Mouse (Mus musculus) lung, postnatal 0 days (tissue): ENCODE measurements at regions not wholly inside any gene's neighbourhood (a gene's known extent, or its start where the extent isn't known, plus 50 kb on each side); places are given as distances from the start of the nearest gene placed in this dataset.
"Not testable (repeated sequence)": the region's sequence is repeated elsewhere in the genome, so short reads cannot be mapped to it uniquely, and the experiment has no call there.

Experiments
- ATAC-seq: fragments of 200-750 bp; cut with Nextera tagmentation; 2 replicates; pipeline ENCODE4 v1.8.0; 2017; ENCODE audit warnings: moderate library complexity
- DNase-seq: peaks from one replicate; pipeline ENCODE4 v3.0.0-alpha.2; 2016; ENCODE audit warnings: low spot score
- H3K27ac ChIP-seq: fragments of 300-500 bp; sonication (generic); 2 replicates; pipeline ENCODE4 v1.5.1; 2014; ENCODE audit warnings: antibody characterized with exemption, mild to moderate bottlenecking, low read length, mixed read lengths
- H3K27me3 ChIP-seq: fragments of 300-500 bp; sonication (generic); replicated peaks from 2 replicates; pipeline ENCODE4 v1.6.1; 2014; ENCODE audit warnings: low read length, mixed read lengths; ENCODE audit not compliant: insufficient read depth
- H3K36me3 ChIP-seq: fragments of 300-500 bp; sonication (generic); 2 replicates; pipeline ENCODE4 v1.6.1; 2014; ENCODE audit warnings: low read length, mixed read lengths; ENCODE audit not compliant: insufficient read depth
- H3K4me1 ChIP-seq: fragments of 300-500 bp; sonication (generic); 2 replicates; pipeline ENCODE4 v1.6.1; 2014; ENCODE audit warnings: antibody characterized with exemption, low read depth, low read length, mixed read lengths; ENCODE audit not compliant: insufficient read depth
- H3K4me2 ChIP-seq: fragments of 300-500 bp; sonication (generic); replicated peaks from 2 replicates; pipeline ENCODE4 v1.6.1; 2014; ENCODE audit warnings: low read depth, mild to moderate bottlenecking, low read length, moderate library complexity, mixed read lengths
- H3K4me3 ChIP-seq: fragments of 300-500 bp; sonication (generic); 2 replicates; pipeline ENCODE4 v1.5.1; 2014; ENCODE audit warnings: low read depth, low read length
- H3K9ac ChIP-seq: fragments of 300-500 bp; sonication (generic); replicated peaks from 2 replicates; pipeline ENCODE4 v1.6.1; 2014; ENCODE audit warnings: low read depth, mild to moderate bottlenecking
- H3K9me3 ChIP-seq: fragments of 300-500 bp; sonication (generic); 2 replicates; pipeline ENCODE4 v1.6.1; 2016; ENCODE audit warnings: low read length, mixed read lengths
- CTCF ChIP-seq: IDR thresholded peaks from 2 replicates; pipeline ENCODE4 v1.5.1; 2016; ENCODE audit warnings: antibody characterized with exemption, mild to moderate bottlenecking
- EP300 ChIP-seq: IDR thresholded peaks from 2 replicates; pipeline ENCODE4 v1.6.1; 2016; ENCODE audit warnings: antibody characterized with exemption, mild to moderate bottlenecking, control low read depth
- WGBS: fragments of 180-500 bp; shearing (Covaris S2); extraction: QIAGEN DNeasy Blood & Tissue Kit; methylation state at CpG from one replicate; pipeline ENCODE4 v1.1.7; 2014; 5-methylcytosine and 5-hydroxymethylcytosine counted together

DNA sequence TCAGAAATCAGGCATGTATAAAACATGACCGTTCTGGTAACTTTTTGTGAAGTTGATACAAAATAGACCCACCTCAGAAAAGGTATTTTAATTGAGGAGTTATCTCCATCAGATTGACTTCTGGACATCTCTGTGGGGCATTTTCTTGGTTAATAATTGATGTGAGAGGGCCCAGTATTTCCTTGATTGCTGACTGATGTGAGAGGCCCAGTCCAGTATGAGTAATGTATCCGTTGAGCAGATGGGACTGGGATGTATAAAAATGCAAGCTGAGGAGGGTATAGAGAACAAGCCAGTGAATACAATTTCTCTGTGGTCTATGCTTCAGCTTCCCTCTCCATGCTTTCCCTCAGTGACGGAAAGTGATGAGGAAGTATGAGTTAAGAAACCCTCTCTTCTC, 747.0 kb upstream of the Impad1 start:
- no peaks in the 10 kb centered on the region for H3K9me3 ChIP-seq
- ATAC-seq = no peak
- H3K4me3 ChIP-seq = no peak overlapping the region
- no peaks in the 10 kb centered on the region for H3K4me1 ChIP-seq
- H3K27me3 ChIP-seq = no peaks in the 10 kb centered on the region
- no peak overlapping the region for H3K9ac ChIP-seq
- no peak for TF ChIP-seq EP300
- TF ChIP-seq CTCF = no peak
- H3K27ac ChIP-seq = no peak overlapping the region
- 76% methylated on average over 3 of the region's 3 CpGs for WGBS
- no peak overlapping the region for H3K4me2 ChIP-seq
- no peak for DNase-seq
- H3K36me3 ChIP-seq = no peaks in the 10 kb centered on the region

DNA sequence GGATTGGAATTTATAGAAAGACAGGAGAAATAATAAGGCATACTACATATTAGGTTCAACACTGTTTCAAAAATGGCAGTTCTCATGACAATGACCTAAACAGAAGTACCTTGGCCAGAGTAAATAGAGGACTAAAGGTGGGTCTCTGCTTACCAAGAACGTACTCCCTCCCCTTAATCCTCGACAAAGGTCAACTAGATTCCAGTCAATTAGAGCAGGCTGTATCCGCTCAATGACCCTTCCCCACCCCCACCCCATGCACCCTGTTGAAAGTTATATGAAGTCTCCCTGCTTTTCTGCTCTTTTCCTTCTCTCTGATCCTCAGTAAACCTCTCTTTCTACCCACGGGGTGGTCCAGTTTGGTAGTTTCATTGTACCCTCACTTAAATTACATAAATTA, 737.3 kb upstream of the Impad1 start:
- TF ChIP-seq CTCF (no peak), EP300 (no peak)
- Histone ChIP-seq H3K27me3 (no peaks in the 10 kb centered on the region), H3K4me1 (no peaks in the 10 kb centered on the region), H3K9ac (no peak overlapping the region), H3K36me3 (no peaks in the 10 kb centered on the region), H3K27ac (no peak overlapping the region), H3K9me3 (no peaks in the 10 kb centered on the region), H3K4me2 (no peak overlapping the region), H3K4me3 (no peak overlapping the region)
- ATAC-seq = no peak
- WGBS = 65% methylated on average over 4 of the region's 4 CpGs
- DNase-seq = no peak

DNA sequence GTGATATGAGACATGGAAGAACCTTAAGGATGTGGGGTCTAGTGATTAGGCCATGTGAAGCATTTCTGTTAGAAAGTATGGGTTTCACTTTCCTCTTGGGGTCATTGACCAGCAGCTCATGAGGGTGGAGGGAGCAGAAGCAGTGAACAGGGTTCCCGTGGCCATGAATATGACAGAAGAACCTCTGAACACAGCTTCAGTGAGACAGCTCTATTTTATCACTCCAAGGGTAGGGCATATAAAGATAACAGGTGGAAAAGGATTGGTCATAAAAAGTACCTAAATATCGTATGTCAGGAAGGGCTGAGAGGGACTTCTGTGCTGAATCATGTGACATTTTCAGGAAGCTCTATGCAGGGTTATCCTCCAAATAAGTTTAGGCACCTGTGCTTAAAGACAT, 725.4 kb upstream of the Impad1 start:
- Histone ChIP-seq H3K4me3 (no peak overlapping the region), H3K27ac (no peak overlapping the region), H3K9ac (no peak overlapping the region), H3K27me3 (no peaks in the 10 kb centered on the region), H3K4me2 (no peak overlapping the region), H3K4me1 (no peaks in the 10 kb centered on the region), H3K36me3 (no peaks in the 10 kb centered on the region), H3K9me3 (no peaks in the 10 kb centered on the region)
- TF ChIP-seq EP300 (no peak), CTCF (no peak)
- DNase-seq (no peak), ATAC-seq (no peak)
- WGBS = 75% methylated on average over 2 of the region's 2 CpGs

DNA sequence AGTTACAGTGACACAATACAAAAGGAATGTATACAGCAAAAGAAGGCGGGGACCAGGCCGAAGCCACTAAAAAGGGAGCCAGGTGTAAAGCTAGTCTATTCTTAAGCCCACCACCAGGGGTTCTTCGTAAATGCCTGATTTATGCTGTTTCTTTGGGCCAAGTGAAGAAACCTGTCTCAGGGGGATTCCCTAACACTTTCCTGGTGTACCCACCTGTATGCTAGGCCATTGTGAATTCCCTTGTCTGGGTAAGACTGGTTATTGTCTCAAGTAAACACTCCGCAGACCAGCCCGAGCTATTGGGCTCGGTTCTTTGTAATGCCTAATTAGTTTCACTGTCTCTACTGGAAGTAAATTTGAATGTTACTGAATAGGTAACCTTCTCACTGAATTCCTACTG, 722.3 kb upstream of the Impad1 start:
- not testable (repeated sequence) for ATAC-seq, H3K4me1 ChIP-seq, DNase-seq, H3K9me3 ChIP-seq, H3K4me2 ChIP-seq, H3K27me3 ChIP-seq, H3K9ac ChIP-seq, H3K36me3 ChIP-seq, H3K27ac ChIP-seq, H3K4me3 ChIP-seq
- WGBS = 82% methylated on average over 6 of the region's 6 CpGs

DNA sequence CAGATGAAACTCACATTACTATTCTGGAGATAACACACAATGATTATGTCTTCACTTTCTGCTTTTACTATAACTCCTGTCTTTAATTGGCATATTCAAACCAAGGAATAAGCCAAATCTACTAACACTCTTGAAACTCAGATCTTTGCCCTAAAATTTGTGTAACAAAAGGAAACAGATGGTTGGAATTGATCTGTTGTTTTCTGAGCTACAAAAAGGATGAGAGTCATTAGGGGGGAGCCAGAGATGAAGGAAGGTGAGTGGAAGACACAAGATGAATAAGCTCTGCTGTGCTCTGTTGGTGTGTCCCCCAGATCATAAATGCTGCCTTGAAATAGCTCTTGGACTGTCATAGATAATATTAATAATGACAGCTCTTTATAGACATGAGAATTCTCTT, 718.6 kb upstream of the Impad1 start:
- no peaks in the 10 kb centered on the region for H3K36me3 ChIP-seq
- TF ChIP-seq CTCF (no peak), EP300 (no peak)
- no peaks in the 10 kb centered on the region for H3K4me1 ChIP-seq
- no peaks in the 10 kb centered on the region for H3K9me3 ChIP-seq
- no peak overlapping the region for H3K9ac ChIP-seq
- DNase-seq (no peak), ATAC-seq (no peak)
- no peak overlapping the region for H3K27ac ChIP-seq
- no peak overlapping the region for H3K4me2 ChIP-seq
- no peaks in the 10 kb centered on the region for H3K27me3 ChIP-seq
- H3K4me3 ChIP-seq = no peak overlapping the region

DNA sequence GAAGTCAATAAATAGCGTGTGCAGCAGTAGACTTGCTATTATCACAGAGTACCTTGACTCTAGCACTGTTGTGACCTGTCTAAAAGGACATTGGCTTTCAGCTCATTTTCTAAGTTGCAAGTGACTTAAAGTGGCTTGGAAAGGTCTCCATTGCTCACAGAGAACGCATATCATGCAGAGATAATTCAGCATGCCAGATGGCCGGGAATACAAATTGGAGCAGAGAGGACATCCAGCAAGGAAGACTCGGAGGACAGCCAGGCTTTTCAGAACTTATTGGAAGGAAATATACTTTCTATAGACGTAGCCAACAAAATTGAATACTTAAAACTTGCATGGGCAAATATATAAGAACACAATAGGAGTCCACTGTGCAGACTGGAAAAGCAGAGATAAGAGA, 716.2 kb upstream of the Impad1 start:
- no peak overlapping the region for H3K4me2 ChIP-seq
- no peaks in the 10 kb centered on the region for H3K4me1 ChIP-seq
- ATAC-seq (no peak), DNase-seq (no peak)
- no peaks in the 10 kb centered on the region for H3K27me3 ChIP-seq
- no peaks in the 10 kb centered on the region for H3K9me3 ChIP-seq
- WGBS = 76% methylated on average over 5 of the region's 5 CpGs
- no peaks in the 10 kb centered on the region for H3K36me3 ChIP-seq
- H3K27ac ChIP-seq = no peak overlapping the region
- TF ChIP-seq CTCF = no peak
- no peak for TF ChIP-seq EP300
- no peak overlapping the region for H3K9ac ChIP-seq
- H3K4me3 ChIP-seq = no peak overlapping the region

DNA sequence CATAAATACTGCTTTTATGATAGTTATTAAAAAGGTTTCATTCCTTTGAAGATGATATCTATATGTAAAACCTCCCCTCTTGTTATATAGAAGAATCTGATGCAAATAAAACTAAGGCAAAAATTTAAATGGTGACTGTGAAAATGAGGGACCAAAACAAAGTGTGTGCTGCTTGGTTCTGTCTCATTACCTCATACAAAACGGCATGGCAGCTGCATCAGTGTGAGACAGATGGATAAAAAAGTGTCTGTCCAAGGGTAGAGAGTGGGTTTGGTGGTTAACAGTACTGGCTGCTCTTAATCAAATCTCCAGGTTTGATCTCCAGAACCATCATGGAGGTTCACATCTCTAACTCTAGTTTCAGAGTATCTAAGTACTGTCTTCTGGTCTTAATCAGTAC, 701.9 kb upstream of the Impad1 start:
- ATAC-seq (no peak), DNase-seq (no peak)
- Histone ChIP-seq H3K27me3 (no peaks in the 10 kb centered on the region), H3K9me3 (no peaks in the 10 kb centered on the region), H3K4me1 (no peaks in the 10 kb centered on the region), H3K4me3 (no peak overlapping the region), H3K9ac (no peak overlapping the region), H3K27ac (no peak overlapping the region), H3K4me2 (no peak overlapping the region), H3K36me3 (no peaks in the 10 kb centered on the region)
- TF ChIP-seq EP300 (no peak), CTCF (no peak)
- WGBS = 57% methylated on average over 1 of the region's 1 CpGs
